In genomic region chr2:155689211-155689610, GRCm38 (mm10) we compare ENCODE assay signal across 31 mouse cellular contexts. TPM values are rescaled to one million over a fixed set of nuclear protein-coding genes. Genes with fewer than 3 reads are reported as not detected.
"Had no signal": no experiment of that assay in that cellular context is flagged by ENCODE, and none has a peak within 500 bp of the region (broad histone marks: within the 10 kb centered on the region; RNA-seq: fewer than 3 reads in every experiment).

No protein-coding gene starts in this region.

- H3K27ac ChIP-seq: left cerebral cortex, adult 2 months; limb, embryonic 12.5 days; limb, embryonic 15.5 days; liver, embryonic 14.5 days; macrophage; midbrain, embryonic 13.5 days; neural tube, embryonic 12.5 days; neural tube, embryonic 15.5 days; stomach, postnatal 0 days had no signal

- DNase-seq: kidney, adult 2 months; kidney, postnatal 10 days; kidney, postnatal 4 days; layer of hippocampus, adult 9-11 months; layer of hippocampus, postnatal 36 days; left cerebral cortex, postnatal 4 days; liver, postnatal 0 days; lung, embryonic 14.5 days; right cerebral cortex, adult 18-20 months; right cerebral cortex, postnatal 14 days; right cerebral cortex, postnatal 4 days; thymus, adult 2 months; thymus, postnatal 14 days; thymus, postnatal 4 days had no signal

- H3K4me2 ChIP-seq: limb, embryonic 12.5 days; limb, embryonic 15.5 days; liver, embryonic 11.5 days; lung, embryonic 14.5 days; midbrain, embryonic 13.5 days; neural tube, embryonic 12.5 days; neural tube, embryonic 15.5 days had no signal

- H3K27me3 ChIP-seq: limb, embryonic 12.5 days; limb, embryonic 15.5 days; midbrain, embryonic 13.5 days; neural tube, embryonic 12.5 days; neural tube, embryonic 15.5 days had no signal

- H3K4me3 ChIP-seq: left cerebral cortex, adult 2 months; limb, embryonic 12.5 days; limb, embryonic 15.5 days; midbrain, embryonic 13.5 days; neural tube, embryonic 12.5 days; neural tube, embryonic 15.5 days had no signal

- H3K9me3 ChIP-seq: limb, embryonic 12.5 days; limb, embryonic 15.5 days; midbrain, embryonic 13.5 days; neural tube, embryonic 12.5 days; neural tube, embryonic 15.5 days had no signal

- H3K9ac ChIP-seq: limb, embryonic 12.5 days; limb, embryonic 15.5 days; liver, embryonic 14.5 days; liver, postnatal 0 days; lung, embryonic 14.5 days; midbrain, embryonic 13.5 days; neural tube, embryonic 12.5 days; neural tube, embryonic 15.5 days had no signal

- ATAC-seq: liver, postnatal 0 days; lung, postnatal 0 days; midbrain, embryonic 13.5 days had no signal

RNA-seq across cellular contexts. Expression of gene Gm17581, which starts 46.5 kb away (rescaled TPM):
- total RNA-seq: layer of hippocampus, adult 18-20 months; layer of hippocampus, postnatal 36 days; left cerebral cortex, adult 2 months; left cerebral cortex, postnatal 10 days; left cerebral cortex, postnatal 4 days; megakaryocyte, adult 5-6 weeks; midbrain, postnatal 0 days had no signal
- polyA plus RNA-seq: kidney, adult 2 months; kidney, embryonic 14.5 days; limb, embryonic 12.5 days; limb, embryonic 15.5 days; liver, embryonic 11.5 days; liver, embryonic 14.5 days; liver, postnatal 0 days; lung, embryonic 14.5 days; lung, postnatal 0 days; macrophage; midbrain, embryonic 13.5 days; midbrain, postnatal 0 days; neural tube, embryonic 12.5 days; neural tube, embryonic 15.5 days; stomach, embryonic 14.5 days; stomach, postnatal 0 days; thymus, adult 2 months had no signal
